Mouse (Mus musculus) gastrocnemius, adult 2 months (tissue): ENCODE data around the gene Dkk3. TPM values are rescaled to one million over a fixed set of nuclear protein-coding genes. Genes with fewer than 3 reads are reported as not detected.
A peak's percentile ranks its signal among the peaks of the same experiment; 100 is the strongest.

ENCODE experiments used
- DNase-seq: peaks from one replicate; pipeline ENCODE4 v3.0.0; 2022
- H3K27ac ChIP-seq: fragments of 200-600 bp; 2 replicates; pipeline ENCODE4 v1.8.1; 2022; ENCODE audit warnings: mild to moderate bottlenecking
- H3K4me3 ChIP-seq: fragments of 200-600 bp; 2 replicates; pipeline ENCODE4 v1.8.1; 2022; ENCODE audit warnings: mild to moderate bottlenecking, moderate library complexity
- CTCF ChIP-seq: fragments of 200-600 bp; IDR thresholded peaks from 2 replicates; pipeline ENCODE4 v1.8.1; 2022; ENCODE audit warnings: antibody characterized with exemption, mild to moderate bottlenecking, moderate library complexity
- intact Hi-C: fragments of 180-260 bp; cut with DNase I; formaldehyde crosslinking; loops from one replicate; pipeline ENCODE4 v1.15.1; 2025
- total RNA-seq, 2 experiments: library from RNA; stranded (reverse); gene quantifications; 2 replicates each; pipeline ENCODE4 v1.2.3; 2021

Dkk3 gene
- total RNA-seq, 2 experiments from 2014 or later = 2.1 to 2.4 TPM

- no peak for TF ChIP-seq CTCF
- intact Hi-C loops = no loop called here
- Histone ChIP-seq H3K27ac (peak overlapping the region; percentile 72), H3K4me3 (no peak overlapping the region)
- DNase-seq = no peak
Observed at GRCm38 (mm10) chr7:112164430-112164829, 5.6 kb upstream of the Dkk3 start.

GRCm38 (mm10) chr7:112159835-112160234, 978 bp upstream of the Dkk3 start:
- Histone ChIP-seq H3K27ac (no peak overlapping the region), H3K4me3 (no peak overlapping the region)
- no peak for DNase-seq
- no peak for TF ChIP-seq CTCF
- intact Hi-C loops = no loop called here

- intact Hi-C loops = no loop called here
- Histone ChIP-seq H3K27ac (peak overlapping the region; percentile 46; the same call in 1 of the 2 replicates), H3K4me3 (peak overlapping the region; percentile 68)
- peak; percentile 30 for DNase-seq
- TF ChIP-seq CTCF = no peak
Observed at GRCm38 (mm10) chr7:112158316-112158741, 528 bp downstream of the Dkk3 start.

GRCm38 (mm10) chr7:112157584-112158315, 1.1 kb downstream of the Dkk3 start:
- intact Hi-C loops = no loop called here
- Histone ChIP-seq H3K27ac (peak overlapping the region; percentile 46; the same call in 1 of the 2 replicates), H3K4me3 (peak overlapping the region; percentile 68)
- no peak for TF ChIP-seq CTCF
- DNase-seq = no peak

- TF ChIP-seq CTCF = no peak
- Histone ChIP-seq H3K4me3 (no peak overlapping the region), H3K27ac (no peak overlapping the region)
- no peak for DNase-seq
- intact Hi-C loops = no loop called here
Observed at GRCm38 (mm10) chr7:112155194-112155593, 3.7 kb downstream of the Dkk3 start.

- no peak for TF ChIP-seq CTCF
- no peak for DNase-seq
- Histone ChIP-seq H3K4me3 (no peak overlapping the region), H3K27ac (no peak overlapping the region)
- intact Hi-C loops = no loop called here
Observed at GRCm38 (mm10) chr7:112154445-112154844, 4.4 kb downstream of the Dkk3 start.

- intact Hi-C loops = no loop called here
- Histone ChIP-seq H3K27ac (peak overlapping the region; percentile 31), H3K4me3 (no peak overlapping the region)
- peak; percentile 36 for DNase-seq
- TF ChIP-seq CTCF = no peak
Observed at GRCm38 (mm10) chr7:112149113-112149512, 9.7 kb downstream of the Dkk3 start.

- DNase-seq = peak; percentile 49
- Histone ChIP-seq H3K27ac (no peak overlapping the region), H3K4me3 (no peak overlapping the region)
- intact Hi-C loops = no loop called here
- no peak for TF ChIP-seq CTCF
Observed at GRCm38 (mm10) chr7:112147979-112148378, 10.9 kb downstream of the Dkk3 start.

- intact Hi-C loops = no loop called here
- peak; percentile 34 for DNase-seq
- peak overlapping the region; percentile 78 for H3K27ac ChIP-seq
- no peak for TF ChIP-seq CTCF
- H3K4me3 ChIP-seq = no peak overlapping the region
Observed at GRCm38 (mm10) chr7:112144646-112145179, 14.1 kb downstream of the Dkk3 start.

- TF ChIP-seq CTCF = no peak
- H3K4me3 ChIP-seq = no peak overlapping the region
- no peak for DNase-seq
- intact Hi-C loops = no loop called here
- peak overlapping the region; percentile 78 for H3K27ac ChIP-seq
Observed at GRCm38 (mm10) chr7:112143978-112144377, 14.9 kb downstream of the Dkk3 start.

GRCm38 (mm10) chr7:112143090-112143500, 15.8 kb downstream of the Dkk3 start:
- peak overlapping the region; percentile 20; the same call in 1 of the 2 replicates for H3K27ac ChIP-seq
- no peak overlapping the region for H3K4me3 ChIP-seq
- DNase-seq = no peak
- TF ChIP-seq CTCF = no peak
- intact Hi-C loops = no loop called here

- no peak overlapping the region; the same call in 1 of the 2 replicates for H3K27ac ChIP-seq
- no peak for DNase-seq
- TF ChIP-seq CTCF = no peak
- intact Hi-C loops = no loop called here
- no peak overlapping the region for H3K4me3 ChIP-seq
Observed at GRCm38 (mm10) chr7:112142616-112143015, 16.2 kb downstream of the Dkk3 start.

- DNase-seq = no peak
- intact Hi-C loops = no loop called here
- H3K27ac ChIP-seq = no peak overlapping the region
- no peak overlapping the region for H3K4me3 ChIP-seq
- TF ChIP-seq CTCF = no peak
Observed at GRCm38 (mm10) chr7:112140725-112141124, 18.1 kb downstream of the Dkk3 start.
